Mouse (Mus musculus): ENCODE data around the gene Tspan32.

DNA sequence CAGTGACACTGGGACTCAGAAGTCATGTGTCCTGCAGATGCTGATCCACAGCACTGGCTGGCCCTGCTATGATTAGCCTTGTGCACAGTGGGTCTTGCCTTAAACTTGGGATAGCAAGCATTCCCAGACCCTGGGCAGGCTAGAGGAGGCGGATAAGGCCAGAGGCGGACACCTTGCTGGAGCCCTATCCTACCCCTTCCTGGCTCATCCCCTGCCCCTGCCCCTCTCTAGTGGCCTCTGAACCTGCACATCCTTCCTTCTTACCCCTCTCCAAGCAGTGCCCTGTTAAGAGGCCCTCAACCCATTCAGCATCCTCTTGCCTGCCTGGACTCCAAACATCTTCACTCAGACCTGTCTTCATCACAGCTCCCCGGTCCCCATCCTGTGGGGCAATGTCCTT is 35.7 kb downstream of the Tspan32 start:
- no peak for TF ChIP-seq EP300 (IDR thresholded peaks at IDR 0.05; ENCODE audit: insufficient read depth, low read depth, low read length)
- no peak for TF ChIP-seq CTCF (IDR thresholded peaks at IDR 0.05)
